Mouse (Mus musculus) CD4-positive helper T cell, adult 2 months (primary cell): Measurements from ENCODE around the gene Parvg.
A peak's percentile ranks its signal among the peaks of the same experiment; 100 is the strongest.

Experiments
- DNase-seq: peaks from one replicate; pipeline ENCODE4 v3.0.0-alpha.2; 2012; ENCODE audit warnings: low read depth, missing footprints, low spot score

Gene Parvg

GRCm38 (mm10) chr15:84351342-84351741, 27.5 kb downstream of the Parvg start:
- no peak for DNase-seq

- no peak for DNase-seq
Observed at GRCm38 (mm10) chr15:84351915-84352844, 28.4 kb downstream of the Parvg start.

- DNase-seq: no peak
Observed at GRCm38 (mm10) chr15:84355081-84355480, 31.3 kb downstream of the Parvg start.

- no peak for DNase-seq
Observed at GRCm38 (mm10) chr15:84364746-84365145, 40.9 kb downstream of the Parvg start.

- no peak for DNase-seq
Observed at GRCm38 (mm10) chr15:84365675-84366381, 42.0 kb downstream of the Parvg start.

- no peak for DNase-seq
Observed at GRCm38 (mm10) chr15:84366574-84366989, 42.8 kb downstream of the Parvg start.

- DNase-seq: no peak
Observed at GRCm38 (mm10) chr15:84367402-84367801, 43.6 kb downstream of the Parvg start.

GRCm38 (mm10) chr15:84372801-84373200, 49.0 kb downstream of the Parvg start:
- DNase-seq: peak; percentile 29

GRCm38 (mm10) chr15:84378734-84379133, 54.9 kb downstream of the Parvg start:
- DNase-seq: no peak

- DNase-seq: no peak
Observed at GRCm38 (mm10) chr15:84380181-84380580, 56.4 kb downstream of the Parvg start.

- DNase-seq: no peak
Observed at GRCm38 (mm10) chr15:84384066-84384465, 60.2 kb downstream of the Parvg start.

- no peak for DNase-seq
Observed at GRCm38 (mm10) chr15:84385995-84386565, 62.3 kb downstream of the Parvg start.

GRCm38 (mm10) chr15:84388698-84389131, 64.9 kb downstream of the Parvg start:
- DNase-seq: peak; percentile 67

GRCm38 (mm10) chr15:84392131-84392530, 68.3 kb downstream of the Parvg start:
- DNase-seq: no peak
